Mouse (Mus musculus) spleen, embryonic (tissue): ENCODE data around the gene Catsperg2.
"Not testable (repeated sequence)": the region's sequence is repeated elsewhere in the genome, so short reads cannot be mapped to it uniquely, and the experiment has no call there.

Source experiments
- CTCF ChIA-PET: fragments of 350-600 bp; sonication (Branson Sonifier 250); formaldehyde crosslinking; loops from one replicate; lab custom pipeline; 2022; lab: Charles Lee

Gene Catsperg2

DNA sequence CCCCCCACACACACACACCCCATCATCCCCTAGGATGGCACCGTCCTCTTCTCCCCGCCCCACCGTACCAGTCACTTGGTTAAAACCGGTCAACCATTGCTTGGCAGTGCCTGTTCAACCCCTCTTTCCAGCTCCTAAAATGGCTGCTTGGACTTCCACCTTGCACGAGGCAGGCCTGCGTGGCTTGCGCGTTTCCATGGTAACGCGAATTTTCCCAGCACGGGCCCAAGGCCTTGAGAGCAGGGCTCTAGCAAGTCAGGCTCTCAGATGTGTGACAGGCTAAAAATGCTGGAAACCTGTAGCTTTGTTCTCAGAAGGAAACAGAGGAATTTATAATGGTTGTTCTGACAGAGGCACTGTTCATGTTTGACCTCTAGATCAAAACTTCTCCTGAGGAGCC, at the start of gene Catsperg2:
TSS of gene Catsperg2 (minus strand) at position 173 of the 400 bp plus-strand sequence.
- CTCF ChIA-PET, result not testable (repeated sequence)

- CTCF ChIA-PET, result no interaction called here
These were observed 49.7 kb upstream of the Catsperg2 start for GRCm38 (mm10) chr7:29776568-29776967.

GRCm38 (mm10) chr7:29774371-29774770, 47.5 kb upstream of the Catsperg2 start:
- CTCF ChIA-PET, result no interaction called here

- CTCF ChIA-PET, result no interaction called here
These were observed 46.7 kb upstream of the Catsperg2 start for GRCm38 (mm10) chr7:29773503-29773902.

DNA sequence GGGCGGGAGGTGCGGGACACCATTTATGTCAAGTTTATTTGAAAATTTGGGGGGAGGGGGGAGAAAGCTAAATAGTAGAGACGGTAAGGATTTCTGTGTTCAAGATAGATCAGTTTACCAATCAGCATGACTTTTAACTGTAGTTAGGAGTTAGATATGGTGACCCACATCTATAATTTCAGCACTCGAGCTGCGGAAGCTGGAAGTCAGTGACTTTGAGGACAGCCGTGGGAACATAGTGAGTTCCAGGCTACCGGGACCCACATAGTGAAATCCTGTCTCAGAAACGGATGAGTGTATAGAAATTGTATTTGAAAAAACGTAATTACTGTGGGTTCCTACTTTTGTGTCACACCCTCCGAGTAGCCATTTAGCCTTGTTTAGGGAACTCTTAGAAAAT, 42.1 kb upstream of the Catsperg2 start:
- CTCF ChIA-PET, result no interaction called here

DNA sequence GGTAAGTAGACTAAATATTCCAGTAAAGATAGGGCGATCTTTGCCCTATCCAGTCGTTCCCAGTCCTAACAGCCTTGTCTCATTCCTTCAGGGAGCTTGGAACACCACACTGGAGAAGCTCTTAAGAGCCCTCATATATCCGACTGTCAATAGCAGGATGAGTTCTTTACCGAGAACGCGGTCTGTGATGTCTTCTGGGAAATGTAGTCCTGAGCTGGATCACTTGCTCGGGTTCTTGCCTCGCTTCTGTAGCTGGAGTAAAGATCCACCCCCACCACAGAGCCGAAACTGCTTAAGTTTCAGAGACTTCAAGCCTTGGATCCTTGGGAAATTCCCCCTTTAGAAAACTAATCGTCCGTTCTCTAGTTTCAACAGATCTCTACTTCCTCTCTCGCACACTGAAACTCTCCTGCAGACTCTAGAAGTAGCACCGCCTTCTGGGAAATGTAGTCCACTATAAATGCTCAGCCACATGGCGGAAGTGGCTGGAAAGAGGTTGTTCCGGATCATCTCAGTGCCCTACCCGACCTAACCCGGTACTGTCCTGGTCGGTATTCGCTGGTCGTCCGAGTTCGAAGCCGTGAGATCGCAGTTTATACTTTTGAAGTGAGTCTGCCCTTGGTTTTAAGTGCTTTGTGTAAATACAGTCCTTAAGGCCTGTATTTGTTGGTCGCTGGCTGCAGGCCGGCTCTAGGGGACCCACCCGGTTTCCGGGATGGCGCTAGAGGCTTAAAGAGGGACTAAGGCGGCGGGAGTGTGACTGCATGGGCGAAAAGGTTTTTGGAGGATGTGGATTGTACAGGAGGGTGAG, 41.5 kb upstream of the Catsperg2 start, which contains the start of gene Zfp84:
TSS of gene Zfp84 (plus strand) at position 463 of the 811 bp plus-strand sequence.
- CTCF ChIA-PET, result no interaction called here

- CTCF ChIA-PET, result no interaction called here
These were observed 40.3 kb upstream of the Catsperg2 start for GRCm38 (mm10) chr7:29767058-29767686.

GRCm38 (mm10) chr7:29764702-29765101, 37.9 kb upstream of the Catsperg2 start:
- CTCF ChIA-PET, result interaction anchor here (0.5 kb wide), 1 partner anchor 22 kb away, joined by 6 read pairs; no protein-coding TSS in a partner anchor

GRCm38 (mm10) chr7:29760476-29760875, 33.6 kb upstream of the Catsperg2 start:
- CTCF ChIA-PET, result no interaction called here

GRCm38 (mm10) chr7:29742258-29742657, 15.4 kb upstream of the Catsperg2 start:
- CTCF ChIA-PET, result no interaction called here

DNA sequence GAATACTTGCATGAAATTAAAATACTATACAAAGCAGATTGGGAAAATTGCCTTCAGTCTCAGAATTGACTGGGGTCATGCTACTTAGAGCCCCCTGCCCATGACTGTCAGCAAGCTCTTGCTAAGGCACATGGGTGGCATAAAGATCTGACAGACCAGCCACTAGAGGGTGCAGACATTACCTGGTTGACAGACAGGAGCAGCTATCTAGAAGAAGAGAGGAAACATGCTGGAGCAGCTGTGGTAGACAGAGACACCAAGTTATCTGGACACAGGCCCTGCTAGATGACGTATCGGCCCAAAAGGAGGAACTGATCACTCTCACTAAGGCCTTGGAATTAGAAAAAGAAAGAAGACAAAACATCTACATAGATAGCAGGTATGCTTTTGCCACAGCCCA, 1.2 kb upstream of the Catsperg2 start:
- CTCF ChIA-PET, result no interaction called here

GRCm38 (mm10) chr7:29725461-29726142, 1.2 kb downstream of the Catsperg2 start:
- CTCF ChIA-PET, result not testable (repeated sequence)

- CTCF ChIA-PET, result not testable (repeated sequence)
These were observed 17.9 kb downstream of the Catsperg2 start for GRCm38 (mm10) chr7:29708891-29709290.

GRCm38 (mm10) chr7:29695231-29695630, 31.6 kb downstream of the Catsperg2 start:
- CTCF ChIA-PET, result not testable (repeated sequence)

- CTCF ChIA-PET, result no interaction called here
These were observed 45.0 kb downstream of the Catsperg2 start for GRCm38 (mm10) chr7:29681868-29682267.
